Mouse (Mus musculus) olfactory bulb, adult 2 months (tissue): ENCODE data around the gene Ift122. TPM values are rescaled to one million over a fixed set of nuclear protein-coding genes. Genes with fewer than 3 reads are reported as not detected.
"Not testable (repeated sequence)": the region's sequence is repeated elsewhere in the genome, so short reads cannot be mapped to it uniquely, and the experiment has no call there.

Experiments
- H3K27ac ChIP-seq: fragments of 200-500 bp; 2 replicates; pipeline ENCODE4 v1.5.1; 2012; ENCODE audit warnings: low read depth, low read length; ENCODE audit not compliant: insufficient read depth
- H3K4me1 ChIP-seq: fragments of 200-500 bp; 2 replicates; pipeline ENCODE4 v1.6.1; 2012; ENCODE audit warnings: low read length; ENCODE audit not compliant: control insufficient read depth, insufficient read depth
- H3K4me3 ChIP-seq: fragments of 200-500 bp; 2 replicates; pipeline ENCODE4 v1.5.1; 2012; ENCODE audit warnings: mild to moderate bottlenecking, low read depth, low read length, moderate library complexity; ENCODE audit not compliant: insufficient read depth
- CTCF ChIP-seq: fragments of 200-500 bp; IDR thresholded peaks from 2 replicates; pipeline ENCODE4 v1.5.1; 2012; ENCODE audit warnings: low read depth, mild to moderate bottlenecking, low read length, moderate library complexity; ENCODE audit not compliant: insufficient read depth
- POLR2A ChIP-seq: fragments of 200-500 bp; IDR thresholded peaks from 2 replicates; pipeline ENCODE4 v1.6.1; 2012; ENCODE audit warnings: mild to moderate bottlenecking, low read depth, low read length, moderate library complexity; ENCODE audit not compliant: insufficient read depth
- WGBS: fragments of 180-500 bp; shearing (Covaris S2); methylation state at CpG from one replicate; pipeline ENCODE4 v1.1.7; 2018; 5-methylcytosine and 5-hydroxymethylcytosine counted together
- polyA plus RNA-seq: library from polyadenylated mRNA; stranded (reverse); fragments of >200 nt; gene quantifications from 2 replicates; pipeline ENCODE4 v1.2.4, GENCODE M21; 2012; ENCODE audit warnings: low replicate concordance; ENCODE audit not compliant: missing spikeins, insufficient read depth, insufficient read length

Gene Ift122
- polyA plus RNA-seq, 1 experiment, result not detected

GRCm38 (mm10) chr6:115814104-115814503, 39.2 kb upstream of the Ift122 start:
- no peak overlapping the region for H3K27ac ChIP-seq
- 42% methylated on average over 4 of the region's 4 CpGs for WGBS

GRCm38 (mm10) chr6:115815041-115815440, 38.2 kb upstream of the Ift122 start:
- Histone ChIP-seq H3K4me3 (no peak overlapping the region), H3K4me1 (no peaks in the 10 kb centered on the region), H3K27ac (no peak overlapping the region)
- TF ChIP-seq CTCF (no peak), POLR2A (no peak)
- WGBS, result 76% methylated on average over 4 of the region's 4 CpGs

More at GRCm38 (mm10) chr6:115814104-115814503, 39.2 kb upstream of the Ift122 start:
- Histone ChIP-seq H3K4me1 (no peaks in the 10 kb centered on the region), H3K4me3 (no peak overlapping the region)
- TF ChIP-seq CTCF (no peak), POLR2A (no peak)

GRCm38 (mm10) chr6:115818129-115818528, 35.1 kb upstream of the Ift122 start:
- 63% methylated on average over 2 of the region's 2 CpGs for WGBS
- Histone ChIP-seq H3K4me1 (no peaks in the 10 kb centered on the region), H3K27ac (no peak overlapping the region), H3K4me3 (no peak overlapping the region)
- no peak for TF ChIP-seq POLR2A
- no peak for TF ChIP-seq CTCF

- H3K27ac ChIP-seq, result no peak overlapping the region
- 86% methylated on average over 8 of the region's 8 CpGs for WGBS
- no peak overlapping the region for H3K4me3 ChIP-seq
- TF ChIP-seq CTCF (no peak), POLR2A (no peak)
- no peaks in the 10 kb centered on the region for H3K4me1 ChIP-seq
Measured at GRCm38 (mm10) chr6:115821216-115821993, 31.9 kb upstream of the Ift122 start.

GRCm38 (mm10) chr6:115823850-115824464, 29.3 kb upstream of the Ift122 start:
- not testable (repeated sequence) for H3K4me1 ChIP-seq, H3K27ac ChIP-seq, H3K4me3 ChIP-seq
- WGBS, result 7% methylated on average over 5 of the region's 11 CpGs

- Histone ChIP-seq H3K27ac (no peak overlapping the region), H3K4me3 (no peak overlapping the region), H3K4me1 (no peaks in the 10 kb centered on the region)
- TF ChIP-seq CTCF (no peak), POLR2A (no peak)
- WGBS, result 87% methylated on average over 6 of the region's 6 CpGs
Measured at GRCm38 (mm10) chr6:115830779-115831601, 22.3 kb upstream of the Ift122 start.

- Histone ChIP-seq H3K4me3 (no peak overlapping the region), H3K4me1 (peaks cover 2% of the 10 kb centered on the region; the same call in 1 of the 2 replicates), H3K27ac (no peak overlapping the region)
- TF ChIP-seq POLR2A (no peak), CTCF (no peak)
- 98% methylated on average over 2 of the region's 2 CpGs for WGBS
Measured at GRCm38 (mm10) chr6:115832152-115832850, 21.0 kb upstream of the Ift122 start.

GRCm38 (mm10) chr6:115833861-115834260, 19.4 kb upstream of the Ift122 start:
- Histone ChIP-seq H3K4me3 (no peak overlapping the region), H3K4me1 (peaks cover 11% of the 10 kb centered on the region), H3K27ac (no peak overlapping the region)
- no peak for TF ChIP-seq CTCF
- TF ChIP-seq POLR2A, result no peak

GRCm38 (mm10) chr6:115838161-115838597, 15.1 kb upstream of the Ift122 start, which contains the start of gene Efcab12:
Gene Efcab12, minus strand, starts transcription at chr6:115838412.
- Histone ChIP-seq H3K4me1 (peaks cover 11% of the 10 kb centered on the region), H3K4me3 (peak within 1 kb of the TSS; percentile 50), H3K27ac (no peak within 1 kb of the TSS)
- under 1% methylated on average over 19 of the region's 19 CpGs for WGBS
- TF ChIP-seq CTCF (no peak), POLR2A (no peak)
